Mouse (Mus musculus) layer of hippocampus, postnatal 36 days (tissue): ENCODE data around the gene Egfl6. TPM values are rescaled to one million over a fixed set of nuclear protein-coding genes. Genes with fewer than 3 reads are reported as not detected.
"Not testable (repeated sequence)": the region's sequence is repeated elsewhere in the genome, so short reads cannot be mapped to it uniquely, and the experiment has no call there.

Experiments
- DNase-seq, 2 experiments: peaks; one replicate each; pipeline ENCODE4 v3.0.0; 2022
- total RNA-seq, 2 experiments: library from RNA; stranded (reverse); gene quantifications; 2 replicates each; pipeline ENCODE4 v1.2.3; 2021

Egfl6 gene
- total RNA-seq, 2 experiments from 2014 or later, result 4.9 TPM

DNA sequence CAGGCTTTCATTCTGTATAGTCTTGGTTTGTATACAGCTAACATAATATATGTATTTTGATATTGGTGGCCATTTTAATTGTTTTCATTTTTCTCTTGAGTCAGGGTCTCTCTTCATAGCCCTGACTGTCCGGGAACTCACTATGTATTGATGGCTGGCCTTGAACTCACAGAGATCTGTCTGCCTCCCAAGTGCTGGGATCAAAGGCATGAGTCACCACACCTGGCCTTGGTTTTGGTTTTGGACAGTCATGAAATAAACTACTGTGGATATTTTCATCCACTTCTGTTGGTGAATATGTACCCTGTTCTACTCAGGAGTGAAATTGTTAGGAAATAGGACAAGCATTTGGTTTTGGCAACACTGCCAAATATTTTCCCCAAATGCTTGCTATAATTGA, 68.9 kb downstream of the Egfl6 start:
- no peak for DNase-seq

DNA sequence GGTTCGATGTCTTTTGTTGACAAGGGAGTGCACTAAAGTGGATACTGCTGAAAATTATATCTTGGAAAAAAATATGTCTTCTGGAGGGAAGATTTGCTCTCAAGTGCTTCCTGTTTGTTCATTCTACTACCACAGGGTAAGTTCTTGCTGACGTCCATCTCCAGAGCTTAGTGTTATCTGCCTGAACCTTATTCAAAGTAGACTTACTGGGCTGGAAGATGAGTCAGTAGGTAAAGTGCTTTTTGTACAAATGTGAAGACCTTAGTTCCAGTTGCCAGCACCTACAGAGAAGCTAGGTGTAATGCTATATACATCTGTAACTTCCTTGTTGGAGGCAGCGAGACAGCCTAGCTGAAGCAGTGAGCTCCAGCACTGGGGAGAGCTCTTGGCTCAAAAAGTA, 69.6 kb downstream of the Egfl6 start:
- DNase-seq, result no peak

DNA sequence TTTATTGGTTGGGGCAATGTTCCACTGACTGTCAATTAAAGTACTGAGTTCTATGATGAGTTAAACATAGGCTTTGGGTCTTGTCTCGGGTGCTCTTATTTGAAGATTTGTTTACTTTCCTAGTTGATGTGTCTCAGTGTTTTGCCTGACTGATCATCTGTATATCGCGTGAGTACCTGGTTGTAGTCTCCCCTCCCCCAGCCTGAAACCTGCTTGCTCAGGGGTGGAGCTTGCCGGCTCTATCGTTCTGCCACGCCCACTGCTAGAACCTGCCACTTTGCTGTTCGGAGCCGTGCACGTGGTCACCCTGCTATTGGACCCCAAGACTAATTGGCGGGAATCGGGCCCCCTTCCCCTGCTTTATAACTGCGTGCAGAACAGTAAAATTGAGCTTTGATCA, 71.5 kb downstream of the Egfl6 start:
- DNase-seq, result not testable (repeated sequence)

DNA sequence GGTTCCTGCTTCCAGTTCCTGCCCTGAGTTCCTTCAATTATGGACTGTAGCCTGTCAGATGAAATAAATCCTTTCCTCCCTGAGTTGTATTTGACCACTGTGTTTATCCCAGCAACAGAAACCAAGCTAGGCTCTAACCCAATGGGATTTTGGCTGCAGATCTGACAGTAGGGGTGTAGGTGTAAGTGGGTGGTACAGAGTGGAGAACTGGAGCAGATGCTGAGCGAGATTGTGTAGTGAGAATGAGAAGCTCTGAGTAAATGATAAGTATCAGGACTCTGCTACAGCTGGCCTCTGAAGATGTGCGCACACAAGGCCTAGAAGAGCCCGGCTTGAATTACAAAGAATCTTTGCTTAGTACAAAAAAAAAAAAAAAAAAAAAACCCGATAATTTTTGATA, 73.4 kb downstream of the Egfl6 start:
- peak in 1 of 2 experiments; percentile 15 for DNase-seq

DNA sequence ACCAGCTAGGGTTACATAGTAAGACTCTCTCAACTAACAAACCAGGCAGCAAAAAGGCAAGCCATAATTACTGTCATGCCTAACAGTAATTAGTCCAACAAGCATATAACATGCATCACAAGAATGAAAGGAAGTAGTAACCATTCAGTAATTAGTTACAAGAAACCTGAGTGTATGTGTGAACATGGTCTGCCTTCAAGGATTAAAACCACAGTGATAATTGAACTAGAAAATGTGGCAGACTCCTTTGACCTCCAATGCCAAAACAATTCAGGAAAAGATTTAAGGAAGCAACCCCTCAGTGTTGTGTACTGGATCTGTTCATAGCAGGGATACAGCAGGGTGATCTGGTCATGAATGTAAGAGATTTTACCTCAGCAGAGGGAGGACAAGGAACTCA, 74.4 kb downstream of the Egfl6 start:
- DNase-seq, result no peak

DNA sequence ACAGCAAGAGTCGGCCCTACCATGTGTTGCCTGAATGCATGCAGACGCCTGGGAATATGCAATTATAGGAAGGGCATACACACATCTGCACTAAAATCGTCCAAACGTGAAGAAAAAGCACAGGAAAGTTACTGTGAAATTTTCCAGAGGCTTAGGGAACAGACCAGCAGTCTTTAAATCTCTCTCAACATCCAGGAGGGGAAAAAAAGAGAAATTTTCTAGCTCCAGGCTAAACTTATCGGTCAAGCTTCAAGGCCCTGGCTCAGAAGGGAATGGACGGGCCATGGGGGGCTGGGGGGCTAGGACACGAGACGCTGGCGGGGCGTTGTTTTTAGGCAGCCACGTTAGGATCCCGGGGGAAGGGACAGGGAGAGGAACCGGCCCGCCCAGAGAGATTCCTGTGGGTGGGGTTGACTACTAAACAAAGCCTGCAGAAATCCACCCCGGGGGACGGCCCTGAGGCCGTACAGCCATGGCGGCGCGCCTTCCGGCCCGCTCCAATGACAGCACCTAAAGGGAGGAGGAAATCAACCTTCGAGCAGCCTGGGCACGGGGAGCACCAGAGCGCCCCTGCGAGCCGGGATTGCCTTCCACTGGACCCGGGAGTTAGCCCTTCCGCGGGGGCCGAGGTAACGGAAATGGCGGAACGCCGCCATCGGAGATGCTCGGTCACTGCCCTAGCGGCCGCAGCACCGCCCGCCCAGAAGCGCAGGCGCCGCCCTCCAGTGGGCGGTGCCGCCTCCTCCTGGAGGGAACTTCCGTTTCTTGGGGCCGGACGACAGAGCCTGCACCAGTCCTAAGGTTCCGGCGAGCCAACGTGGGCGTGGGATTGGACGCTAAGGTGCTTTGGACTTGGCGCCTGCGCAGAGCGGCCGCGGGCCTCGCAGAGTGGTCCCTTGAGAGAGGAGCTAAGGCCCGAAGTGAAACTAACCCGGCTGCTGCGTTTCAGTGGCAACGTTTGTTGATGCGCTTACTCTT, 75.5 kb downstream of the Egfl6 start:
- peak; percentile 86 to 87 for DNase-seq

DNA sequence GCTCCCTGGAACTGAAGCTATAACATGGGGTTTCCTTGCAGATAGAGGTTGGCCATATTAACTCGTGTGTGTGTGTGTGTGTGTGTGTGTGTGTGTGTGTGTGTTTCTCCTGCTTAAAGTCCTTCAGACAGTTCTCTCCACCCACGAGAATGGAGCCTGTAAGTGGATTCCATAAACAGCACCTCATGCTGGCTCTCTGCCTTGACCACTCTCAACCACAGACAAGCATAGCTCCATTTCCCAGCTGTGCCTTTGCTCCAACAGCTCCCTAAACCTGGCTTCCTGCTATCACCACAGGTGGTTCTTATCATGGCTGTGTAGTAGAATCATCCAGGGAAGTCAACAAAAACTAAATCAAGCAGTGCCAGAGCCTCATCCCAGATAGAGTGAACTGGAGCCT, 81.1 kb downstream of the Egfl6 start:
- DNase-seq, result no peak

DNA sequence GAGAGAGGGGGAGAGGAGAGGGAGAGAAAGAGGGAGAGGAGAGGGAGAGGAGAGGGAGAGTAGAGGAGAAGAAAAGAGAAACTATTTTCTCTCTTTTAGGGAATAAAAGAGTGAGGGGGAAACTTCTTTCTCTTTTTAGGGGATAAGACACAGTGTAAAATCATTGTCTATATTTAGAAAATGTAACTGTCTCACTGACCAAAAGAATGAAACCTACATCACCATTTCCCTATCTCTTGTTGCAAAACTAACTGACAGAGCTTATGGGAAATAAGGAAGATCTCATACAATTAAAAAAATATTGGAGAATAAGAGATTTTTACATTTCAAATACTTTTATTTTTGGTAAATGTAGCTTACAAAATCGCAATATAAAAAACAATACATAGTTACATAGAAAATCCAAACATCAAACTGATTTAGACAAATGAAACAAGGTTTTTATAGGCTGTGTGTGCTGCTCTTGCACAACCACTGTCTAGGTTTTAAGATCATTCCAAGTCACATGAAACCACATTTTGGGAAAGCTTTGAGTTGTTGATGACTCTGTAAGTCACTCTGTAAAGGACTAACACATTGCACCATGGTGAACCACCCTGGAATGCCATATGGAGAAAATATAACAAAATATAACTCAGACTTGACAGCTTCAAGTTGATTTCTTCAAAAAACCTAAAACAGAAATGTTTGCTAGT, 85.9 kb downstream of the Egfl6 start:
- DNase-seq, result no peak

DNA sequence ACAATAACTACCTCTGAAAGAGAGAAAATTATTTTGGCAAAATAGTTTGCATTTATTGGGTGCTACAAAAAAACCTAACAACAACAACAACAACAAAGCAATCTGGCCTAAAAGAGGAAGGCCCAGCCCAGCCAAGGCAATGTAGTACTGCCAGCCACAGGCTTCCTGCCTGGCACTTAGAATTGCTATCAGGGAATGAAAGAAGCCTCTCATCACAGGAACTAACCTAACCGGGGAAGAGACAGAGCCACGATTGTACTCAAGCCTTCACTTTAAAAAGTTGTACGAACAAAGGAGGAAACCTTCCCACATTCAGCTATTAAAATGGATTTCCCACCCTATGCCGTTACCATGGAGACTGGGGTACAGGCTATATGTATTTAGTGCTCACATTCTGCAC, 87.7 kb downstream of the Egfl6 start:
- DNase-seq, result peak; percentile 11 to 15

DNA sequence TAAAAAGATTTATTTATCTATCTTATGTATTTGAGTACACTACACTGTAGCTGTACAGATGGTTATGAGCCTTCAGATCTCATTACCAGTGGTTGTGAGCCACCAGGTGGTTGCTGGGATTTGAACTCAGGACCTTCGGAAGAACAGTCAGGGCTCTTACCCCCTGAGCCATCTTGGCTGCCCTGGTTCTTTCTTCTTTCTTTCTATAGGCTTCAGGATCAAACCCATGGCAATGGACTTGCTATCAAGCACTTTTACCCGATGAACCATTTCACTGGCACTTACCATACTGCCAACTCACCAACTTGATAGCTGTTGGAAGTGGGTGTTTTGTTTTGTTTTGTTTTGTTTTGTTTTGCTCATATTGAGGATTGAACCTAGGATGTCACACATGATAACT, 90.5 kb downstream of the Egfl6 start:
- DNase-seq, result no peak

DNA sequence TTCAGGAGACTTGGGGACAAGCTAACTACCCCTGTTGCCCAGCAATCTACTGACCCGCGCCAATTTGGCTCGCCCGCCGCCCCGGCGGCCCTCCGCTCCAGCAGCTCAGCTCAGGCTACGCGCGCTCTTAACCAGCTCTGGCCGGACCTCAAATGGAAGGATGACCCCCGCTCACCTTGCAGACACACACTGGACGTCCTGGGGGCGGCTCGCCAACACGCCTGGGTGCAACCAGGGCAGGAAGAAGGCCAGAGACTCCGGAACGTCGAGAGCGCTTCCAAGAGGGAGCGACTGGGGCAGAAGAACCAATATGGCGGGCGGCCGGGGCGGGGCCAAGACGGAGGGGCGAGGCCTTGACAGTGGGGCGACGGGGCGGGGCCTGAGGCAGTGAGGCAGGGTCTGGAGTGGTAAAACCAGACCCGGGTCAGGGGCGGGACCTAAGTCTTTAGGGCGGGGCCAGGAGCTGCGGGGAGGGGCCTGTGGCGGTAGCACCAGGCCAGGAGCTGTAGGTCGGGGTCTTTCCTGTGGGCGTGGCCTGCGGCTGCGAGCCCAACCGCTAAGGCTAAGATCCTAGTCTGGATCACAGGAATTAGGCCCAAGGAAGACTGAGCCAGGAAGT, 106.0 kb downstream of the Egfl6 start, which contains the start of gene Rab9:
Gene Rab9 (minus strand): TSS at position 503 of the 619 bp plus-strand sequence.
- DNase-seq, result peak; percentile 84 to 87

DNA sequence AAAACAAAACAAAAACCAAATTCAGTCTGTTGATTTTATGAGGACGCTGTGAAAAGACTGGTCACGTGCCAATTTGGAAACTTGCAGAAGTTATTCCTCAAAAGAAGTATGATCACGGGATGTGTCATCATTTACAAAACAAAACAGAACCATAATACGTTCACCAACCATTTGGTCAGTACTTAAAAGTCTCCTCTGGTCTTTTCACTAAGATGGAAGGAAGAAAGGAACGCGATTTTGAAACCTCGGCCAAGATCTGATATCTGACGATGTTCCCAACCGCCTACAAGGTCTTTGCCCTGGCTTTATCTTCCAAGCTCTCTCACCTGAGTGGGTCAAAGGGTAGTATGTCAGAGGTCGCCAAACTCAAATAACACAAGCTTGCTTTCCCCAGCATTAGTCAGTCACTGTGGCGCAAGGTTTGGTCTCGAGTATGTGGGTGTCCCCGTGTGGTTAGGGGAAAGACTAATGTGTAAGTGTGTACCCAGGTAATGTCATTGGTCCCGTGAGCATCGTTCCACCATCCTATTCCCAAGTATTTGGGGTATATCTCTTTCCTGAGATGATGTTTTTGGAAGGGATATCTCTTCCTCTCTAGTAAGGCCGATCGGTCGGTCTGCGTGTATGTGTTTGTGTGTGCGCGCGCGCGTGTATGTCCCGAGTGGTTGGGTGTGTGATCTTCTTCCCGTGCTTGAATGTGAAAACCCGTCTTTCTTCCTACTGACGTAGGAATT, 106.7 kb downstream of the Egfl6 start:
- peak in 1 of 2 experiments; percentile 3 for DNase-seq

DNA sequence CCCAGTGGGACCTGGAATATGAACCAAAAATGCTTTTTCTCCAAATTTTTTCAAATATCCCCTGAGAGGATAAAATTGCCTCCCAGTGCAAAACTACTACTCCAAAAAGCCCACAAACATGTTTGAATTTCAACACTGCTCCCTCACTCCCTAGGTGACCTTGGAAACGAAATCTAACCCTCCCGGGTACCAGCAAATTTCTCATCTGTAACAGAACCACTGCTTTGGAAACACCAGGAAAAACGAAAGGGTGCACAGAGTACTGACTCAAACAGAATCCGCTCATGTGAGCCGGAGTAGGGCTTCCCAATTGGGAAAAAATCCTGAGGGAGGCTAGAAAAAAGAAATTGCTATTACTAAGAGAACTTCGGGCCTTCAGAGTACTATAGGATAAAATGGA, 108.1 kb downstream of the Egfl6 start:
- DNase-seq, result no peak

Other genes starting within 250 kb of the Egfl6 start
- gene Trappc2, start 145.1 kb downstream of the Egfl6 start, total RNA-seq, result 10 to 100 TPM; 57.7 to 59.9 TPM
- 1 to 10 TPM; 4.6 to 4.8 TPM for gene Ofd1, start 145.0 kb downstream of the Egfl6 start, total RNA-seq
- 10 to 100 TPM; 37.8 to 38.7 TPM for gene Rab9, start 105.9 kb downstream of the Egfl6 start, total RNA-seq
- gene Tceanc, start 67.2 kb downstream of the Egfl6 start, total RNA-seq, result 1 to 10 TPM; 1.3 to 1.8 TPM